Mouse (Mus musculus) E14TG2a.4 (cell line): ENCODE data around the gene Impdh2.
A peak's percentile ranks its signal among the peaks of the same experiment; 100 is the strongest.

Experiments
- CTCF ChIP-seq: conservative IDR thresholded peaks from 2 replicates; pipeline ENCODE4 v1.5.1; 2014; ENCODE audit warnings: low read length
- NANOG ChIP-seq: IDR thresholded peaks from 2 replicates; pipeline ENCODE4 v1.6.1; 2014; ENCODE audit warnings: borderline replicate concordance, low read length, mixed read lengths
- POU5F1 ChIP-seq: IDR thresholded peaks from 2 replicates; pipeline ENCODE4 v1.6.1; 2014; ENCODE audit warnings: low read length, borderline replicate concordance

DNA sequence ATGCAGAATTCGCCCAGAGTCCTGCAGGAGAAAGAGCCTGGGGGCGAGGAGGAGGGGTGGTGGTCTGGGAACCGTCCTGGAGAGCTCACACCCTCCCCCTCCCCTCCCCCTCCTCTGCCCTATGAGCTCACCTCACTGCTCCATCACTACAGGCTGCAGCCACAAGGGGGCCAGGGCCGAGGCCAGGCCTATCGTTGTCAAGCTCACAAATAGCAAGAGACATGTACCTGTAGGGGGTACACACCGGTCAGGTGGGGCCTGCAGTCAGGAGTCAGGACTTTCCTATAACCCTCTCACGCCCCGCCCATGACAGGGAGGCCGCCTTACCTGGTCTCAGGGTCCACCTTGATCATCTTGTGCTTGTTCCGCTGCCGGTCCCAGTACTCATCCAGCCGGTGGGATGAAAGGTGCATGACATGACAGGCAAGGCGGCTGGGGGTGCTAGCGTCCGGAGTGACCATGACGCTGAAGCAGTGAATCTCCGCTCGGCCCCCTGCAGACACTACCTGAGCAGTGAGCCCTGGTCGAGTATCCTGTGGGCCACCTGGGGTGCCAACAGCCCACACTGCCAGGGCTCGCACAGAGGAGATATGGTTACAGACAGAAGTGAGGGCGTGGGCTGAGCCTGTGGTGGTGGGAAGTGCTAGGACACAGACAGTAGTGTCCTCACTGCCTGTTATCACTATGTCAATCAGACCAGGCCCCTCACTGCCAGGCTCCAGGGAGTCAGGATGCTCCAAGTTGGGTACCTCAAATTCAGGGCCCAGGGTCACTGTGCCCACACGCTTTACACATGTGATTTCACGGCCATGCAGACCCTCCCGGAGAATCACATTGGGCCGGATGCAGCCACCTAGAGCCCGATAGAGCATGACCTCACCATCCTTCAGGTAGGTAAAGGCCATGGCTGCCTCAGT lies 13.9 kb downstream of the Impdh2 start:
- TF ChIP-seq CTCF (peak; percentile 45), NANOG (no peak), POU5F1 (no peak)
